Mouse (Mus musculus) forebrain, postnatal 0 days (tissue): ENCODE measurements at regions not wholly inside any gene's neighbourhood (a gene's known extent, or its start where the extent isn't known, plus 50 kb on each side); places are given as distances from the start of the nearest gene placed in this dataset.
A peak's percentile ranks its signal among the peaks of the same experiment; 100 is the strongest.

Experiments used
- ATAC-seq: fragments of 200-750 bp; cut with Nextera tagmentation; 2 replicates; pipeline ENCODE4 v1.8.0; 2017; ENCODE audit warnings: mild to moderate bottlenecking, moderate library complexity
- DNase-seq: peaks from one replicate; pipeline ENCODE4 v3.0.0-alpha.2; 2015
- H3K27ac ChIP-seq: fragments of 300-500 bp; sonication (generic); 2 replicates; pipeline ENCODE4 v1.5.1; 2014; ENCODE audit warnings: low read depth, mild to moderate bottlenecking, antibody characterized with exemption, low read length, moderate library complexity, mixed read lengths
- H3K27me3 ChIP-seq: fragments of 300-500 bp; sonication (generic); 2 replicates; pipeline ENCODE4 v1.6.1; 2014; ENCODE audit warnings: mild to moderate bottlenecking, low read length, mixed read lengths; ENCODE audit not compliant: insufficient read depth
- H3K36me3 ChIP-seq: fragments of 300-500 bp; sonication (generic); 2 replicates; pipeline ENCODE4 v1.6.1; 2014; ENCODE audit warnings: mild to moderate bottlenecking, moderate library complexity; ENCODE audit not compliant: insufficient read depth
- H3K4me1 ChIP-seq: fragments of 300-500 bp; sonication (generic); 2 replicates; pipeline ENCODE4 v1.6.1; 2014; ENCODE audit warnings: antibody characterized with exemption; ENCODE audit not compliant: insufficient read depth
- H3K4me2 ChIP-seq: fragments of 300-500 bp; sonication (generic); 2 replicates; pipeline ENCODE4 v1.6.1; 2014; ENCODE audit warnings: low read depth, mild to moderate bottlenecking, moderate library complexity
- H3K4me3 ChIP-seq: fragments of 300-500 bp; sonication (generic); 2 replicates; pipeline ENCODE4 v1.5.1; 2014; ENCODE audit warnings: low read depth, low read length, mixed read lengths
- H3K9ac ChIP-seq: fragments of 300-500 bp; sonication (generic); 2 replicates; pipeline ENCODE4 v1.6.1; 2014; ENCODE audit warnings: mild to moderate bottlenecking
- H3K9me3 ChIP-seq: fragments of 300-500 bp; sonication (generic); 2 replicates; pipeline ENCODE4 v1.6.1; 2016; ENCODE audit warnings: low read length
- CTCF ChIP-seq: sonication (generic); IDR thresholded peaks from 2 replicates; pipeline ENCODE4 v1.5.1; 2016; ENCODE audit warnings: antibody characterized with exemption, control low read depth, low read depth
- WGBS: fragments of 180-500 bp; shearing (Covaris S2); extraction: QIAGEN DNeasy Blood & Tissue Kit; methylation state at CpG from one replicate; pipeline ENCODE4 v1.1.7; 2014; 5-methylcytosine and 5-hydroxymethylcytosine counted together

DNA sequence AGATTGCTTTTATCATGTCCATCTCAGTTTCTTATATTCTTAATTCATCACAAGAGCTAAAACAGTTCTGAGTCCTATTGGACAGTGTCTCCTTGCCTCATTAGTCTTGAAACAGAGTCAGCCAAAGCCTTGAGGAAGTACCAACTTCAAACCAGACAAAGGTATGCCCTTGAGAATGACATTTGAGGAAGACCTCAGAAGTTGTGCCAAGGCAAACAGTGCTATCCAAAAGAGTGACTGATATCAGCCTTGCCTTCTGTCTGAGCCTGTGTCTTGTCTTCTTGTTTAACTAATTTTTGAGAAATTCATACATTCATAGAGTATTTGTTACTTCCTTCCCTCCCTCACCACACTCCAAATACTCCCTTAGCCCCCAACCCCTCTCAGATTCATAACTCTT is 88.5 kb upstream of the Rnf32 start:
- TF ChIP-seq CTCF, result no peak
- H3K36me3 ChIP-seq, result no peaks in the 10 kb centered on the region
- H3K27ac ChIP-seq, result no peak overlapping the region
- H3K4me2 ChIP-seq, result no peak overlapping the region
- ATAC-seq (no peak), DNase-seq (no peak)
- no peak overlapping the region for H3K9ac ChIP-seq
- H3K9me3 ChIP-seq, result no peaks in the 10 kb centered on the region
- no peaks in the 10 kb centered on the region for H3K4me1 ChIP-seq
- H3K27me3 ChIP-seq, result no peaks in the 10 kb centered on the region
- no peak overlapping the region for H3K4me3 ChIP-seq

DNA sequence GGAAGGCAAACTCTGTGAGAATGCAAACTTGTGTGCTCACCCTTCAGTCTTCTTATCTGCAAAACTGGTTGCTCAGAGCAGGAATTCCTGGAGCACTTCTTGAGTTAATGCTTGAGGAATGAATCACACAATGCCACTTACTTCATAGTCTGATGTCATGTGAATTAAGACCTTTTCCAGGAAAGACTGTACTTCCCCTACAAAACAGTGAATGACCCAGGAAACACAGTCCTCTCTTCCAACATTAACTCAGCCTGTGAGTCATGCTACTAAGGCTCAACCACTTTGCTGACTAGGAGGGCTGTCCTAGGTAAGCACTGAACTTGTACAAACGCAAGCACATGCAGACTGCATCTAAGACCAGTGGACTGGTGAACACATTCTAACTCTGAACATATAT is 112.5 kb upstream of the Rnf32 start:
- DNase-seq (no peak), ATAC-seq (no peak)
- H3K36me3 ChIP-seq, result no peaks in the 10 kb centered on the region
- TF ChIP-seq CTCF, result no peak
- H3K4me3 ChIP-seq, result no peak overlapping the region
- 81% methylated on average over 1 of the region's 1 CpGs for WGBS
- H3K9ac ChIP-seq, result no peak overlapping the region
- H3K27ac ChIP-seq, result no peak overlapping the region
- no peaks in the 10 kb centered on the region for H3K4me1 ChIP-seq
- no peak overlapping the region for H3K4me2 ChIP-seq
- no peaks in the 10 kb centered on the region for H3K9me3 ChIP-seq
- H3K27me3 ChIP-seq, result no peaks in the 10 kb centered on the region

DNA sequence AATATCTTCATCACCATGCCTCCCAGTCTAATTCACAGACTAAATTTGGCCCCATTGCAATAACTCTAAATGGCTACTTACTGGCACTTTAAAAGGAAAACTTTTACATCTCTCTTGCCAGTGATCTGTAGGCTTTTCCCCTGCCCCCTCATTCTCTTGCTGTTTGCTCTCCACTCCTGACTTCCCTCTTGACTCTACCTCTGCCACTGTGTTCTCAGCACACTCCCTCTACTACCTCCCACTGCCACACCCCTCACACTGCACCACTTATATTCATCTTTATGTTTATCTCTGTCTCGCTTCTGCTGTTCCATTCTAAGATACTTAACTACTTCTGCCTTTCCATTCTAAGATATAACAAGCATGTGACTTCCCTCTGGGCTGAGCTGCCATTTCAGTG is 141.4 kb upstream of the Rnf32 start:
- no peaks in the 10 kb centered on the region for H3K9me3 ChIP-seq
- H3K4me2 ChIP-seq, result no peak overlapping the region
- WGBS, result 85% methylated on average over 1 of the region's 1 CpGs
- no peak overlapping the region for H3K27ac ChIP-seq
- no peaks in the 10 kb centered on the region for H3K4me1 ChIP-seq
- no peak overlapping the region for H3K4me3 ChIP-seq
- no peaks in the 10 kb centered on the region for H3K27me3 ChIP-seq
- no peak for TF ChIP-seq CTCF
- DNase-seq (no peak), ATAC-seq (no peak)
- H3K9ac ChIP-seq, result no peak overlapping the region
- H3K36me3 ChIP-seq, result no peaks in the 10 kb centered on the region

DNA sequence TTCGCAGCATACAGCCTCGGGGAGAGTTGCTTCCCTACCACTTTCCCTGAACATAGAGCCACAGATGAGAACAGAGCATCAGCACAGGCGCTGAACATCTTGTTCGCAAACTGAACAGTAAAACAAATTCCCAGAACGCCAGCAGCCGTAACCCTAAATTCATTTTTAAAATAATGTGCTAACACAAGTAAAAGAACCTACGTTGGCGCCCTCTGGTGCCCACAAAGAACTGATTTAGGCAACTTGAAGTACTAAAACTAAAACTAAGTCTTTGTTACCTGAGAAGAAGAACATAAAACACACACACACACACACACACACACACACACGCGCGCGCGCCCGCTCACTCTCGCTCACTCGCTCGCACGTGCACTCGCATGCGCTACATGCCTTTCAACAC is 159.2 kb upstream of the Rnf32 start:
- peak; percentile 18; the same call in 1 of the 2 replicates for ATAC-seq
- Histone ChIP-seq H3K36me3 (no peaks in the 10 kb centered on the region), H3K27ac (no peak overlapping the region), H3K27me3 (no peaks in the 10 kb centered on the region), H3K4me1 (no peaks in the 10 kb centered on the region), H3K4me2 (no peak overlapping the region), H3K9ac (no peak overlapping the region), H3K4me3 (no peak overlapping the region), H3K9me3 (no peaks in the 10 kb centered on the region)
- peak; percentile 68 for TF ChIP-seq CTCF
- 68% methylated on average over 20 of the region's 20 CpGs for WGBS
- DNase-seq, result peak; percentile 79

DNA sequence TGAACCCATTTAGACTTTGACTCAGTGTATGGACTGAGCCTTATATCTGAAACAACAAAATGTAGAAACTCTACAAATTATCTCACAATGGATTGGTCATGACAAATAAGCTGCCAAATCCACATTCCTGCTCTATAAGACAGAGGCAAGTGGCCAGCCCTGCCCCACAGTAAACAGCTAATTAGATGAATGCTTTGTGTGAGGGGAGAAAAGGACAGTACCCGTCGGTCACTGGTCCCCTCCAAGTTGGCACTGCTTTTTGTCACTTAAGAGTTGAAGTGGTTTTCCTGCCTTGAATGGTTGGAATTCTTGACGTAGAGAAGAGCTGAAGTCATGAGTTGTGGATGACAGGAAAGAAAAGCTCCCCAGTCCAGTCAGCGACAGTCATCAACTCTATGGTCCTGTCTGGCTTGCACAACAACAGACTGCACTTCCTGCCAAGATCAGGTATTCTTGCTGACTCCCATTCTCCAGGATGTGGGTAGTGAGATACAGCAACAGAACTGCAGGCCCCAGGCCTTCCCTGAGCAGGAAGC is 162.3 kb upstream of the Rnf32 start:
- Histone ChIP-seq H3K27ac (no peak overlapping the region), H3K27me3 (no peaks in the 10 kb centered on the region)
- no peak for DNase-seq

DNA sequence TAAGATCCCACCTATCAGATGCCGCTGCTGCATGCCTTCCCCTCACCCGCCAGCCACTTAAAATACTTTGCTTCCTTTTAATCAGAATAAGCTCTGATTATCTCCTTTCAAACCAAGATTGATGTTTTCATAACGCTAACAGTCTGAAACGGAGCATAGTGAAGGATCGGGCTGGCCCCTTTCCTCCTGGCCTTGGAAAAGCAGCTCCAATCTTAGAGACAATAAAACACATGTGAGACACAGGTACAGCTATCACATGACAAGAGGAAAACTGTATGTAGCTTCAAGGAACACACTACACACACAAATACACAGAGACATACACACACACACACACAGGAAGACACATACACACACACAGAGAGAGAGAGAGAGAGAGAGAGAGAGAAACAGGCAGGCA is 165.3 kb upstream of the Rnf32 start:
- no peak for ATAC-seq
- peak; percentile 19 for DNase-seq
- no peak overlapping the region for H3K27ac ChIP-seq
- no peaks in the 10 kb centered on the region for H3K9me3 ChIP-seq
- no peak overlapping the region for H3K9ac ChIP-seq
- H3K27me3 ChIP-seq, result no peaks in the 10 kb centered on the region
- H3K4me1 ChIP-seq, result no peaks in the 10 kb centered on the region
- H3K4me2 ChIP-seq, result no peak overlapping the region
- no peak overlapping the region for H3K4me3 ChIP-seq
- 50% methylated on average over 5 of the region's 5 CpGs for WGBS
- H3K36me3 ChIP-seq, result no peaks in the 10 kb centered on the region
- TF ChIP-seq CTCF, result no peak

More for the DNA sequence above, 162.3 kb upstream of the Rnf32 start:
- no peak for ATAC-seq
- 36% methylated on average over 4 of the region's 4 CpGs for WGBS
- Histone ChIP-seq H3K4me1 (no peaks in the 10 kb centered on the region), H3K4me2 (no peak overlapping the region), H3K4me3 (no peak overlapping the region), H3K36me3 (no peaks in the 10 kb centered on the region), H3K9ac (no peak overlapping the region), H3K9me3 (no peaks in the 10 kb centered on the region)
- no peak for TF ChIP-seq CTCF

DNA sequence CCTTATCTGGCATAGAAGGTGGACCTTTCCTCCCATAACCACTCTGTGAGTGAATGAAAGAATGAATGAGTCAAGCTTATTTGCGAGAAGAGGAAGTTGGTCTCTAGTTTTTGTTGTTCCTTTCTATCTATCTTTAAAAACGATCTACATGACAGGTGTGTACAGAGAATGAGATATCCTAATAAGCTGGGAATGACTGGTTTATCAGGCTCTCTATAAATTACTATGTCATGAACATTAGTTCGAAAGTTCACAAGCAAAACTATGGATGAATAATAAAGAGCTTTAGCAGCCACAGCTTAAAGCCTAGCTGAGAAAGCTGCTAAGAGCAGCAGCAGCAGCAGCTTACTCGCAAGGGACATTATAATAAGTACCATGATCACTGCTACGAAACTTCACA is 165.8 kb upstream of the Rnf32 start:
- H3K4me2 ChIP-seq, result no peak overlapping the region
- H3K27me3 ChIP-seq, result no peaks in the 10 kb centered on the region
- DNase-seq (no peak), ATAC-seq (no peak)
- no peak overlapping the region for H3K27ac ChIP-seq
- no peaks in the 10 kb centered on the region for H3K9me3 ChIP-seq
- TF ChIP-seq CTCF, result no peak
- H3K4me3 ChIP-seq, result no peak overlapping the region
- no peak overlapping the region for H3K9ac ChIP-seq
- WGBS, result 67% methylated on average over 5 of the region's 5 CpGs
- no peaks in the 10 kb centered on the region for H3K36me3 ChIP-seq
- no peaks in the 10 kb centered on the region for H3K4me1 ChIP-seq

DNA sequence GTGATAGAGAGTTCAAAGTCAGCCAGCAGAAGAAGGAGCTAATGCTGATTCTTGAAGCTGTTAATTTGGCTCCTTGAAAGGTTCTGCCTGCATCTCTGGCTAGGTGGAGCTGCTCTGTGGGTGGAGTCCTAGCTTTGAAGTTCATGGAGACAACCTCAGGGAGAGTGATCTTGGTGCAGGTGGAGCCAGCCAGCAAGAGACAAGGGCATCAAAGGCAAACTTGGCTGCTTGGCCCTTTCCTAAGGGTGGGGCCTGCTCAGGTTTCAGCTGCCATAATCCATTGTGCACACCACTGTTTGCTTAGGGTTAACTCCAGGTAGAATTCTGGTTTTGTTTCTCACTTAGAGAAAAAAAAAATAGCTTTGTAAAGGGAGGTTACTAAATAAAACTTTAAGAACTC is 170.7 kb upstream of the Rnf32 start:
- Histone ChIP-seq H3K27ac (no peak overlapping the region), H3K27me3 (no peaks in the 10 kb centered on the region), H3K4me3 (no peak overlapping the region), H3K9me3 (no peaks in the 10 kb centered on the region), H3K9ac (no peak overlapping the region), H3K36me3 (no peaks in the 10 kb centered on the region), H3K4me2 (no peak overlapping the region), H3K4me1 (no peaks in the 10 kb centered on the region)
- DNase-seq (no peak), ATAC-seq (no peak)
- TF ChIP-seq CTCF, result no peak
